Mouse (Mus musculus) brain, embryonic 14.5 days (tissue): ENCODE data around the gene Lsamp. TPM values are rescaled to one million over a fixed set of nuclear protein-coding genes. Genes with fewer than 3 reads are reported as not detected.

Source experiments
- DNase-seq: peaks from one replicate; pipeline ENCODE4 v3.0.0-alpha.2; 2011; ENCODE audit warnings: low read depth
- CTCF ChIP-seq: fragments of 200-500 bp; IDR thresholded peaks from 2 replicates; pipeline ENCODE4 v1.5.1; 2012; ENCODE audit warnings: inconsistent platforms, mild to moderate bottlenecking, moderate library complexity, borderline replicate concordance; ENCODE audit not compliant: insufficient read depth, insufficient read length; ENCODE audit errors: extremely low read depth
- POLR2A ChIP-seq: fragments of 200-500 bp; IDR thresholded peaks from 2 replicates; pipeline ENCODE4 v1.6.1; 2012; ENCODE audit warnings: mild to moderate bottlenecking, inconsistent platforms, borderline replicate concordance; ENCODE audit not compliant: poor library complexity, insufficient read depth, insufficient read length, severe bottlenecking; ENCODE audit errors: extremely low read depth
- polyA plus RNA-seq: library from polyadenylated mRNA; depleted of rRNA; stranded (reverse); fragments of >200 nt; gene quantifications from 2 replicates; pipeline ENCODE4 v1.2.3, GENCODE M21; 2012

The Lsamp gene
- polyA plus RNA-seq, 1 experiment, result 45.1 TPM

GRCm38 (mm10) chr16:41557104-41557503 is 1572.9 kb downstream of the Lsamp start:
- DNase-seq, result peak; percentile 47
- TF ChIP-seq POLR2A, result no peak
- no peak for TF ChIP-seq CTCF

- DNase-seq, result no peak
- TF ChIP-seq POLR2A, result no peak
- no peak for TF ChIP-seq CTCF
These were observed 1581.1 kb downstream of the Lsamp start for GRCm38 (mm10) chr16:41565233-41565632.

GRCm38 (mm10) chr16:41588675-41589301 is 1604.6 kb downstream of the Lsamp start:
- DNase-seq, result peak; percentile 84
- TF ChIP-seq CTCF, result no peak
- TF ChIP-seq POLR2A, result no peak

DNA sequence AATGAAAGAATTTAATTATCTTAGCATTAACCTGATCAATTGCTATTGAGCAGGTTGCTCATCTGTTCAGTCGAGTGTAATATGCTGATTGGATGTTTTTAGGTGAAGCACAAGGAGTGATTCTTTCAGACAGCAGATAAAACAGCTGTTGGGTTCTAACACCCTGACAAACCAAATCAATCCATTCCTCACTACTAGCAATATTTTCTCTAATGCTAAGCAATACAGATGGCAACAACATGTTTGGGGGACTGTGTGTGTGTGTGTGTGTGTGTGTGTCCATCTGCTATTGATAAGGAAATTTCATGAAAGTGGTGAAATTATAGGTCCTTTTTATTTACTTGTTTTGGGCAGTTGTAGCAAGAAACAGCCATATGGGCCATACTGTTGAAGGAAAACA is 1628.1 kb downstream of the Lsamp start:
- TF ChIP-seq POLR2A (no peak), CTCF (no peak)
- DNase-seq, result peak; percentile 52

GRCm38 (mm10) chr16:41623871-41624270 is 1639.7 kb downstream of the Lsamp start:
- TF ChIP-seq POLR2A (no peak), CTCF (no peak)
- DNase-seq, result no peak

DNA sequence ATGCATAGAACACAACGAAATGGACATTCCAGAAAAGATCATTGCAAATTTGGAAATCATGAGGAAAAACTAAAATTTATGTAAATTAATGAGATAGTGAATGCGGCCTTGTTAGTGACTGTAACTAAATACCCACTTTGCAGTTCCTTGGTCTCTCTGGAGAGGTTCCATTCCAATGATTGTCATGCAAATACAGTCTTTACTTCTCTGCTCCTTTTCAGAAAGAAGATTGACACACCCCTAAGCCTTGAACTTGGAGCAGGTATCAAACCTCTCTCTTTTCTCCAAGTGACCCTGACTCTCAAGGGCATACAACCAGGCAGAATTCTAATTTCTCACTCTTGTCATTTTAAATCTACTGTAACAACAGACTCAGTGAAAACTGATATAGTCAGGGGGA is 1649.7 kb downstream of the Lsamp start:
- peak; percentile 51 for DNase-seq
- TF ChIP-seq POLR2A, result no peak
- no peak for TF ChIP-seq CTCF

GRCm38 (mm10) chr16:41640876-41641275 is 1656.7 kb downstream of the Lsamp start:
- TF ChIP-seq CTCF, result no peak
- TF ChIP-seq POLR2A, result no peak
- peak; percentile 64 for DNase-seq

- TF ChIP-seq POLR2A (no peak), CTCF (no peak)
These were observed 1669.1 kb downstream of the Lsamp start for GRCm38 (mm10) chr16:41653261-41653660.

GRCm38 (mm10) chr16:41674316-41675038 is 1690.3 kb downstream of the Lsamp start:
- TF ChIP-seq POLR2A (no peak), CTCF (no peak)
- no peak for DNase-seq

More at GRCm38 (mm10) chr16:41653261-41653660, 1669.1 kb downstream of the Lsamp start:
- DNase-seq, result no peak

DNA sequence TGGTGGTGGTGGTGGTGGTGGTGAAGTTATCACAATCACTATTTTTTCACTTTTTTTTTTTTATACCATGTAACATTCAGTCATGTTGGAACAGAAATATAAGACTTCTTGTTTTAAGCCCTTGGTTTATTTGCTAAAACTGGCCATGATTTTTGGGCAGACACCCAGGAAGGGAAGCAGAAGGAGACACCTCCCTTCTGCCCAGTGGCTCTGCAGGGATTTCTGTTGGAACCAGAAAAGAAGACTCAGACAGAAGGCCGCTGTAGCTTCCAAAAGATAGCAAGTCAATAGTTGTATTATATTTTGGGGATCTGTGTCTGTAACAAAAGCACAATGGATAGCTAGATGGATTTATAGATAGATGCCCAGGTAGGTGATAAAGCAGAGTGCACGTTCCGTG is 1691.6 kb downstream of the Lsamp start:
- no peak for DNase-seq
- no peak for TF ChIP-seq POLR2A
- TF ChIP-seq CTCF, result no peak

DNA sequence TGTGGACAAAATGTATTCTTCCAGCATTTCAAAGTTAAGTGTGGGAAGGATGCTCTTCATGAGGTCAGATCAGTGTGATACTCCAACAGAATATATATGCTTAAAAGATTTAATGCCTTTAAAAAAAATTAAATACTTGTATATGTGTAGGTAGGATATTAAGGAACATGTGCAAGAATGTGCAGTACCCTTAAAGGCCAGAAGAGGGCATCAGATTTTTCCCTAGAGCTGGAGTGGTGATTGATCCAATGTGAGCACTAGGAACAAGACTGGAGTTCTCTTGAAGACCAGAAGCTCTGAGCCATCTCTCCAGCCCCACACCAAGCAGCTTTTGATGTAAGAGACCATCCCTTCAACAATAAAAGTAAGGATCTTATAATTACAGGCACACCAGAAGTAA is 1708.3 kb downstream of the Lsamp start:
- TF ChIP-seq POLR2A (no peak), CTCF (peak; percentile 45; the same call in 1 of the 2 replicates)
- no peak for DNase-seq
